Mouse (Mus musculus): ENCODE data around the gene Mia3.
"Not testable (repeated sequence)": the region's sequence is repeated elsewhere in the genome, so short reads cannot be mapped to it uniquely, and the experiment has no call there.

Mia3 gene

DNA sequence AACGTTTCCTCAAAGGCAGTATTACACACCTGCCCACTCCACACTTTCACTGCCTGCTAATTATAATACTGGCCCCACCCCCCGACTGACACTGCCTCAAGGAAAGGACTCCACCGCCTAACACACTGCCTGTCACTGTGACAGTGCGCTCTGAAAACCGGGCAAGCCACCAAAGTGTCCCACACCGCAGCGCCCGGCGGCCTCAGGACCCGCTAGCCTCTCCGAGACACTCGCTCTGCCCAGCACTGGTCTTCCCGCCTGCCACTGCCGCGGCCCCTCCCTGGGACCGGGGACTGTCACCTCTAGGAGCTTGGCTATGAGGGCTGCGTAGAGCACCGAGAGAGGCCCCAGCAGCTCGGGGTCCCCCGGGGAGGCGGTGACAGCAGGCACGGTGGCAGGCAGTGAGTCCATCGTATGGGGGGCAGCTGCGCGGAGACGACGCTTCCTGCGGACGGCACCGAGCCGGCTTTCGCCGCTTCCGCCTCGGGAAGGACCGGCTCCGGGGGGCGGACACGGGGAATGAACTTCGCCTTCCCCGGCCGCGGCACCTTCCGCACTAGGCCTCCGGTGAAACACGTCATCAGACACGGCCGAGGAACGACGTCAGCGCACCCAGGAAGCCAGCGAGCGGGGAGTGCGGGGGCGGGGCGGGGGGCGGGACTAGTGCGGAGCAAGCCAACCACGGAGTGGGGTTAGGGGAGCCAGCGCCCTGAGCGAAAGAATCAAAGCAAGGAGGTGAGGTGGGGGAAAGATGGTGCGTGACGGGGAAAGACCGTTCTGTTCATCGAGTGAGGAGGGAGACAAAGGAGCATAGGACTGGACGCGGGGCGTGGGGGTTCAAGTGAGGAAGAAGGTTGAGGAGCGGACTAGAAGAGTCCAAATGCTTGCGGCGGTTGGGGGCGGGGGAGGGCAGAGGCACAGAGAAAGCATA lies 24.2 kb downstream of the Mia3 start:
- peak; percentile 84 to 86 for DNase-seq (ENCODE audit: low spot score in 2 of 2)

- DNase-seq (ENCODE audit: low spot score in 2 of 2), result not testable (repeated sequence)
These were observed 26.5 kb downstream of the Mia3 start for GRCm38 (mm10) chr1:183342902-183343301.

GRCm38 (mm10) chr1:183327171-183327570 lies 42.2 kb downstream of the Mia3 start:
- no peak for DNase-seq (ENCODE audit: low spot score in 2 of 2)

- DNase-seq (ENCODE audit: low spot score in 2 of 2), result no peak
These were observed 44.9 kb downstream of the Mia3 start for GRCm38 (mm10) chr1:183324433-183324832.

DNA sequence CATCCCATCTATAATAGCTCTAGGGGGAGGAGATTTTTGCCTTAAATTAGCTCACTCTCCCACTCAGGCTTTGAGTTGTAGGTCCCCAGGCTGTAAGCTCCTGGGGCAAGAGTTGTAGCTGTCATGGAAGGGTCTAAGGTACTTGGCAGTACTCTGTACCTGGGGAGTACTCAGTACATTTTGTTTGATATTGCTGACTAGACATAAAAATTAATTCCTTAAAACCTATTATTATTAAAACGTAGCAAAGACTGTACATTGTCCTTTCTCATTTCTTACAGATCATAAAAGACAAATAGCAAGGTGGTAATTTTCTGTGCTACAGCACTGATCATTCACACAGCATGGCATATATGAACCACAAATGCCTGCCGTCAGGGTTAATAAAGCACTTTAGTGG lies 45.4 kb downstream of the Mia3 start:
- no peak for DNase-seq (ENCODE audit: low spot score in 2 of 2)

- not testable (repeated sequence) for DNase-seq (ENCODE audit: low spot score in 2 of 2)
These were observed 46.9 kb downstream of the Mia3 start for GRCm38 (mm10) chr1:183322496-183322895.

- DNase-seq (ENCODE audit: low spot score in 2 of 2), result no peak
These were observed 48.6 kb downstream of the Mia3 start for GRCm38 (mm10) chr1:183320708-183321107.

DNA sequence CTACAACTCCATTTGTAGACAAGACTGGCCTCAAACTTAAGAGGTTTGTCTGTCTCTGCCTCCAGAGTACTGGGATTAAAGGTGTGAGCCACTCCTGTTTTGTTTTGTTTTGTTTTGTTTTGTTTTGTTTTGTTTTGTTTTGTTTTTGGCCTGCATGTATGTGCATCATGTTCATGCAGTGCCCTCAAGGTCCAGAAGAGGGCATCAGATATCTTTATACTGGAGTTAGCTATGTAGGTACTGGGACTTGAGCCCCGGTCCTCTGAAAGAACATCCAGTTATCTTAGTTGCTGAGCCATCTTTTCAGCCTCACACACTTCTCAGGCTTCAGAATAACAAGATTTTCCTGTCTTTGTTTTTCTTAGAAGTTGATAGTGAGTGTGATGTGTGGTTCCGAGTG lies 53.6 kb downstream of the Mia3 start:
- no peak for DNase-seq (ENCODE audit: low spot score in 2 of 2)

DNA sequence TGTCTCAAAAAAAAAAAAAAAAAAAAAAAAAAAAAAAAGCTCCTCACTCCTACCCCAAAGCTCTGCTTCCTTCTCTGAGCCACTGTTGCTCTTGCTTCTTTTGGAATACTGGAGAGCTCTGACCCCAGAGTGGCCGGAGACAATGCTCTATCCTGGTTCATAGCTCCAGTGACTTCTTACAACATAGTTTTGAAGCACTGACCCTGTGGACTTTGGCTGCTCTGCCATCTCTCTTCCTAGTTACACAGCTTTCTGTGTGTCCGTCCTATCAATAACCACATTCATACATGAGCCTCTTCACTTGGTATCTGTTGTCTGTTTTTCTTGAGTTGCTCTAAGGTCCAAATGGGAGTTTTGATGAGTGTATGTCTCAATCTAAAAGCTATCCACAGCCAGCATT lies 57.3 kb downstream of the Mia3 start:
- no peak for DNase-seq (ENCODE audit: low spot score in 2 of 2)

DNA sequence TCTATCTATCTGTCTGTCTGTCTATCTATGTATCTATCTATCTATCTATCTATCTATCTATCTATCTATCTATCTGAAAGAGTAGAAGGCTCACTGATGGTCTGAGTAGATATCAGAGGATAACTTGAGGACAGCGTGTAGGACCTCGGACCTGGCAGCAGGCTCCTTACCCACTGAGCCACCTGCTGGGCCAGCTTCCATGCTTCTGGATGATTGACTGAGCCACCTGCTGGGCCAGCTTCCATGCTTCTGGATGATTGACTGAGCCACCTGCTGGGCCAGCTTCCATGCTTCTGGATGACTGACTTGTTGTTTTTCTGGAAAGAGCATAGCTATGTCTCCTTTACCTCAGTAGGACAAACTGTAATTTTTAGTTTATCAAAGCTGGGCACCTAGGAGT lies 59.8 kb downstream of the Mia3 start:
- not testable (repeated sequence) for DNase-seq (ENCODE audit: low spot score in 2 of 2)

DNA sequence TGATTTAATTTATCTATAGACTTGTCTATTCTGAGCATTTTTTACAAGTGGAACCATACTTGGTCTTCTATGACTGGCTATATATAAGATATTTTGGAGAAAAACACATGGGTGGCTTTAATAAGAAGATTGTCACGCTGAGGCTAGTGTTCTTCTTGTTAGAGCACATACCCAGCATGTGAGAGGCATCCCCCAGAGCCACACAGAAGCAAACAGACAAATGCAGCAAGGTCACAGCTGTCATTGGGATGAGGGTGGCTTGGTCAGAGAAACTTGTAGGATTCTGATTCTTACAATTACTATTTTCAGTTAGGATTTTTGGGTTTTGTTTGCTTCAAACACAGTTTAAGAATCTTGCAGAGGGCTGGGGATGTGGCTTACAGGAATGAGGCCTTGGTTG lies 60.9 kb downstream of the Mia3 start:
- DNase-seq (ENCODE audit: low spot score in 2 of 2), result no peak

DNA sequence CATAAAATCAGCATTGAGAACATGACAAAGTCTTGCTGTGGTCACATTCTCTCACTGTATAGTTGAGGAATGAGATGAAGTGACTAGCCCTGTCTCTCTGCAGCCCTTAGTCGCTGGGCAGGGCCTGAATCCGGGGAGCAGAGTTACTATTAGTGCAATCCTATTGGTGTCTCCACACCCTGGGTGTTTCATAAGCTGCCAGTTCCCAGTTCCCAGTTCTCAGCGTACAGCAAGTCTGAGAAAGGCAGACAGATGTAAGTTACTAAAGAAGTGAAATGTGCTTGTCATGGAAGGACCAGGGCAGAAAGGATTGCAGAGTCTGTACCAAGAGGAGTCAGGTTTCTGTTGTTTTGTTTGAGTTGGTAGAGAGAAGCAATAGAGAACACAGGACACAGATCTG lies 61.8 kb downstream of the Mia3 start:
- DNase-seq (ENCODE audit: low spot score in 2 of 2), result no peak

- DNase-seq (ENCODE audit: low spot score in 2 of 2), result peak; percentile 96 to 100
These were observed 70.2 kb downstream of the Mia3 start for GRCm38 (mm10) chr1:183299161-183299560.

- peak; percentile 19 to 23 for DNase-seq (ENCODE audit: low spot score in 2 of 2)
These were observed 71.4 kb downstream of the Mia3 start for GRCm38 (mm10) chr1:183297886-183298489.

DNA sequence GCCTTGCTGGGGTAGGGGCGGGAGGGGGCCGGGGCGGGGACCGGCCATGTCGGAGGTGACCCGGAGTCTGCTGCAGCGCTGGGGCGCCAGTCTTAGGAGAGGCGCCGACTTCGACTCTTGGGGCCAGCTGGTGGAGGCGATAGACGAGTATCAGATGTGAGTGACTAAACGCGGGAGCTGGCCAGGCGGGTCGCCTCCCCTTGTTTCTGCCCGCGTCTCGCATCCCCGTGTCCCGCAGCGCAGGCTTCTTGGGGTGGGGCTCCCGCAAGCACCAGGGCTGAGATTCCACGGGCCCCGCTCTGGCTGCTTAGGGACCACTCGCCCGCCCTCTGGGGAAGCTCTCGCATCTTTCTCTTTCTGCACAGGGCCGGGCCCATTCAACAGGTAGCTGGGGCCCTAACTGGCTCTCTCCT lies 71.9 kb downstream of the Mia3 start:
- peak; percentile 44 to 49 for DNase-seq (ENCODE audit: low spot score in 2 of 2)

DNA sequence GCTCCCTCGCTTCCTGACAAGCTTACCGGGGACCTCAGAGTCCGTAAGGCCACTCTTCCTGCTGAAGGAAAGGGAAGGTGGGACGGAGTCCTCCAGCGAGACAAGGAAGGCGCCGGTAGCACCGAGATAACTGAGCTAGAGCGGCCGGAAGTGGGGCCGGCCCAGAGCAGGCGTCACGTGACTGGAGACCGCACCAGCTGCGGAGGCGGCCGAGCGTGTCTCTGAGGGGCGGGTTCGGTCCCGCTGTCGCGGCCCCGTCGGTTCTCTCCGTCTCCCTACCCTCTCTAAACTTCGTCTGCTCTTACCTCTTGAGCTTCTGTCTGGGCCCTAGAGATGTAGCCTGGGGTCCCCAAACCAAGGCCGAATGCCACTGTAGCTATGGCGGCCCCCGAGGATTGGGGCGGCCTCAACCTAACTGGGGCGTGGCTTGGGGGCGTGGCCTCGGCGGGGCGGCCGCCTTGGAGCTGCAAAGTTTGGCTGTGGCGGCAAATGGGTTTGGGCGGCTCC lies 72.4 kb downstream of the Mia3 start, which contains the start of gene Brox:
TSS of gene Brox (minus strand) at position 393 of the 507 bp plus-strand sequence.
- peak; percentile 91 to 97 for DNase-seq (ENCODE audit: low spot score in 2 of 2)

GRCm38 (mm10) chr1:183296465-183296864 lies 72.9 kb downstream of the Mia3 start, which contains the start of gene Aida:
Gene Aida, plus strand, starts transcription at chr1:183296590.
- peak; percentile 76 to 77 for DNase-seq (ENCODE audit: low spot score in 2 of 2)

DNA sequence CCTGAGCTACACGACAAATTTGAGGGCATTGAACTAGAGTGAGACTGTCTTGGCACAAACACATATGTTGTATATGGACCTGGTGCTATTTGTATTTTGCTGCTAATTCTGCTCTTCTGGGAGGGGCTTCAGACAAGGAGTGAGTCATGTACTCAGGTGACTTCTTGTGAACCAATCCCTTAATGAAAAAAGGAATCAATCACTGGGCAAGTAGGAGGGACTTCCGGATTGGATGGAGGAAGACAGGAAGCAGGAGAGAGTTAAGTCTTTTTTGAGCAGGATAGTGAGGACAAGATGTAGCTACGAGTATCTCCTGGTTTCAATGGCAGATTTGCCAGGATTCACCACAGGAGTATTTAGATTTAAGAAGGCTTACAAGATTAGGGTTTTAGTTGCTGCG lies 79.8 kb downstream of the Mia3 start:
- no peak for DNase-seq (ENCODE audit: low spot score in 2 of 2)

- no peak for DNase-seq (ENCODE audit: low spot score in 2 of 2)
These were observed 81.0 kb downstream of the Mia3 start for GRCm38 (mm10) chr1:183288351-183288750.
